Mouse (Mus musculus): ENCODE results near the gene Lrrc7. TPM values are rescaled to one million over a fixed set of nuclear protein-coding genes. Genes with fewer than 3 reads are reported as not detected.

Lrrc7 gene
- total and polyA plus RNA-seq, 2 experiments from 2014 or later: 7.3 to 29.8 TPM

DNA sequence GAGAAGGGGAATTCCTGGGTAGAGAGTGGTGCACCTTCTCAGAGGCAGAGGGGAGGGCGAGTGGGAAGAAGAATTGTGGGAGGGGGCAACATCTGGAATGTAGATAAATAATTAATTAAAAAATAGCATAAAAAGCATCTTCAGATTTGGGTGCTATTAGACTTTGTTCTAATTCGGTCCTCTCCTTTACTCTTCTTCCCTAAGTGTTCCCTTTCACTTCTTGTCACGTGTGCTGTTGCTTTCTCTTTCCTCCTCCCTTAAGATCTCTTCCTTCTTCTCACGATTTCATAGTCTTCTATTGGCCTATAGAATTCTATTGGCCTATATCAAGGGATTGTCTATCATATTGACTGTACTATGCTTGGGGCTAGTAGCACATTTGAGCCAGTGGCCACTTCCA, 398.9 kb downstream of the Lrrc7 start:
- ATAC-seq (ENCODE audit: low FRiP score): no peak
- WGBS: 77% methylated on average over 4 of the region's 4 CpGs
- peaks cover 17% of the 10 kb centered on the region for H3K36me3 ChIP-seq (ENCODE audit: insufficient read depth, low read length)

DNA sequence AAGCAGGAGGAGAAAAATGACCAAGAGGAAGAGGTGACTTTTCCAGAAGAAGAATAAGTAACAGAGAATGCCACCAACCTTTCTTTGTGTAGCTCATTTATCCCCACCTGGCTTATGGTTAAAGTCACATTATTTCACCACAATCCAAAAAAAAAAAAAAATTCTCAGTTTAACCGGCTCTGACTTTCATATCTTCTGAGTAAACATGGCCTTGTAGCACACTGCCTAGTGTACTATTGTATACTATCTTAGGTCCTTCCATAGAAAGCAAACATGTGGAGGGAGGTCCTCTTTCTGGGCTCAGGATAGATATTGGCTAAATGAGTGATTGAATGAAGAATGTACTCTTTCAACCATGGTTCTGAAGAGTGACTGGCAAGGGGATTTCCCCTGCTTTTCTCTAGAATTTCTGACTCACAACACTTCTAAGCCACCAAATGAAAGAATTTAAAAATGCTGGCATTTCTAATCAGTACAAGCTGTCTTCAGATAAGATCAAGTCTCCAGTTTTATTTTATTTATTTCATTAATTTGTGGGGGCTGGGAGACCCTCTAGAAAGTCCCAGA, 400.0 kb downstream of the Lrrc7 start:
- no peak overlapping the region for H3K9ac ChIP-seq (replicated peaks; ENCODE audit: low read length, poor library complexity, severe bottlenecking)
- WGBS: 93% methylated on average over 1 of the region's 1 CpGs

More for the DNA sequence above, 398.9 kb downstream of the Lrrc7 start:
- Histone ChIP-seq H3K4me1 (ENCODE audit: insufficient read depth, low read length) (no peaks in the 10 kb centered on the region), H3K27me3 (ENCODE audit: insufficient read depth, low read length) (no peaks in the 10 kb centered on the region), H3K27ac (ENCODE audit: low read depth, low read length) (no peak overlapping the region), H3K4me2 (ENCODE audit: low read depth, low read length, poor library complexity, severe bottlenecking) (no peak overlapping the region), H3K4me3 (ENCODE audit: low read depth, low read length) (no peak overlapping the region), H3K9me3 (ENCODE audit: low read length) (no peaks in the 10 kb centered on the region), H3K9ac (replicated peaks; ENCODE audit: low read length, poor library complexity, severe bottlenecking) (no peak overlapping the region)
- TF ChIP-seq CTCF (IDR thresholded peaks at IDR 0.05): no peak
- no peak for DNase-seq (ENCODE audit: low spot score)

DNA sequence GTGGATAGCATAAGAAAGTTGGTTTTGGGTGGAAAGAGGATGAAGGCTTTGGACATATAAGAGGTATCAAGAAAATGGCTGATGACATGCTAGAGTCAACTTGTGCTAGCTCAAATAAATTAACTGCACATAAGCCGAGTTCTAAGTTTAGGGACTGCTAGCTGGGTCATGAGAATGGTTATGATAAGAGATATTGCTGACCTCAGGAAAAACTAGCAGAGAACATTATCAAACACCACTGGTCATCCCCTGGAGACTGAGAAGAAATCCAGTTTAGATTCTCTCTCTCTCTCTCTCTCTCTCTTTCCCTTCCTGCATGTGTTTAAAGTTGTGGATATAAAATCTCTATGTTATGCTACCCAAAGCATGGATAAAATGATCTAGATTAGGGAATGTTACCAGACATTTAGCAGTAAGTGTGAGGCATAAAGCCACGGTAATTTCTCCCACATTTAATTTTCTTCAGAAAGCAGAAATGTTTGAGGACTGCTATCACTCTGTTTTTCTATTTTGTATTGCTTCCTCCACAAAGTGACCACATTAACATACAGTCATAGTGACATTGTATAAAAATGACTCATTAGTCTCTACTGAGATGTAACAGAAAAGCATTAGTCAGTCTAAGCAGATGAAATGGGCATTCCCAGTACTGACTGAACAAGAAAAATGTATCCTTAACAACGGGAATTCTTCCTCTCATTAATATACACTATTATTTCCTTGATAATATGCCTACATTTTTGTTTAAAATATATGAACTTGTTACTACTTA, 406.3 kb downstream of the Lrrc7 start:
- no peak for ATAC-seq (ENCODE audit: low FRiP score)

More for the DNA sequence above, 400.0 kb downstream of the Lrrc7 start:
- Histone ChIP-seq H3K4me1 (ENCODE audit: insufficient read depth, low read length) (no peaks in the 10 kb centered on the region), H3K9me3 (ENCODE audit: low read length) (no peaks in the 10 kb centered on the region), H3K4me3 (ENCODE audit: low read depth, low read length) (no peak overlapping the region), H3K27me3 (ENCODE audit: insufficient read depth, low read length) (no peaks in the 10 kb centered on the region), H3K36me3 (ENCODE audit: insufficient read depth, low read length) (peaks cover 17% of the 10 kb centered on the region), H3K27ac (ENCODE audit: low read depth, low read length) (no peak overlapping the region), H3K4me2 (ENCODE audit: low read depth, low read length, poor library complexity, severe bottlenecking) (no peak overlapping the region)
- no peak for DNase-seq (ENCODE audit: low spot score)
- TF ChIP-seq CTCF (IDR thresholded peaks at IDR 0.05): no peak
- ATAC-seq (ENCODE audit: low FRiP score): no peak

DNA sequence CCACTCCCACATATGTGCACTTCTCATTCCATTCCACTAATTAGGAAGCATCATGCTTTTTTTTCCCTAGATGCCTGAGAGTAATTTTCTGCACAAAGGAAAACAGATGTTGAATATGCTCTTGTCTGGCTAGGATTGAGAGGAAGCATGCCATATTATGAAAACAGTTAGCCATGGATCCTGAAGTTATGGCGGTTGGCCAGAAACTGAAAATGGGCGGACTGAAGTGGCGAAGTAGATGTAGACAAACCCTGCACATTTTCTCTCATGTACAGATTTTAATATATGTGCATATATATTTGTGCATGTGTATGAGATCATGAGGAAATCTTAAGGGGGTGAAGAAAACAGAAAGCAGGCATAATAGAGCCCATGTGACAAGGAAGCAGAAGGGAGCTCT, 407.9 kb downstream of the Lrrc7 start:
- Histone ChIP-seq H3K9ac (replicated peaks; ENCODE audit: low read length, poor library complexity, severe bottlenecking) (no peak overlapping the region), H3K36me3 (ENCODE audit: insufficient read depth, low read length) (0 out of 2 replicates have a peak, but pooled peaks cover 4% of the 10 kb centered on the region), H3K9me3 (ENCODE audit: low read length) (no peaks in the 10 kb centered on the region), H3K4me3 (ENCODE audit: low read depth, low read length) (no peak overlapping the region), H3K4me2 (ENCODE audit: low read depth, low read length, poor library complexity, severe bottlenecking) (no peak overlapping the region), H3K4me1 (ENCODE audit: insufficient read depth, low read length) (no peaks in the 10 kb centered on the region), H3K27ac (ENCODE audit: low read depth, low read length) (no peak overlapping the region), H3K27me3 (ENCODE audit: insufficient read depth, low read length) (no peaks in the 10 kb centered on the region)
- WGBS: 91% methylated on average over 3 of the region's 3 CpGs
- no peak for ATAC-seq (ENCODE audit: low FRiP score)
- DNase-seq (ENCODE audit: low spot score): no peak
- no peak for TF ChIP-seq CTCF (IDR thresholded peaks at IDR 0.05)

More for the DNA sequence above, 406.3 kb downstream of the Lrrc7 start:
- H3K9me3 ChIP-seq (ENCODE audit: low read length): no peaks in the 10 kb centered on the region
- no peaks in the 10 kb centered on the region for H3K27me3 ChIP-seq (ENCODE audit: insufficient read depth, low read length)
- TF ChIP-seq CTCF (IDR thresholded peaks at IDR 0.05): no peak
- 86% methylated on average over 3 of the region's 3 CpGs for WGBS
- H3K9ac ChIP-seq (replicated peaks; ENCODE audit: low read length, poor library complexity, severe bottlenecking): no peak overlapping the region
- H3K4me2 ChIP-seq (ENCODE audit: low read depth, low read length, poor library complexity, severe bottlenecking): no peak overlapping the region
- H3K4me1 ChIP-seq (ENCODE audit: insufficient read depth, low read length): no peaks in the 10 kb centered on the region
- H3K4me3 ChIP-seq (ENCODE audit: low read depth, low read length): no peak overlapping the region
- H3K27ac ChIP-seq (ENCODE audit: low read depth, low read length): no peak overlapping the region
- DNase-seq (ENCODE audit: low spot score): no peak
- peaks cover 11% of the 10 kb centered on the region for H3K36me3 ChIP-seq (ENCODE audit: insufficient read depth, low read length)

DNA sequence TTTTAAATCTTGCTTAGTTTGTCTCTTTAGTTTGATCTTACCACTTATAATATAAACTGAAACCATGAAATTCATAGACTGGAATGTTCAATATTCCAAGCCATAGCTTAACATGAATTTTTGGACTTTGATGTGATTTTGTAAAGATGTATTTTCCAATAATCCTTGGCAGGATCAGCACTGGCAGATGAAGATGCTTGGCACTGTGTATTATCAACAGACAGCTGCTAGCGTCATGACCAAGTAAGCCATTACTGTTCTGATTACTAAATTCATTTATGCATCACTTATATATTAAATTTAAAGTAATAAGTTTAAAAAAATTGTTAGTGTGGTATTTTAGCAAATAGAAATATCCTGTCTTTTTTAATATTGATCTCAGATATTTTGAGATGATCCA, 413.0 kb downstream of the Lrrc7 start:
- no peak overlapping the region for H3K4me2 ChIP-seq (ENCODE audit: low read depth, low read length, poor library complexity, severe bottlenecking)
- H3K4me3 ChIP-seq (ENCODE audit: low read depth, low read length): no peak overlapping the region
- H3K9me3 ChIP-seq (ENCODE audit: low read length): no peaks in the 10 kb centered on the region
- no peak overlapping the region for H3K9ac ChIP-seq (replicated peaks; ENCODE audit: low read length, poor library complexity, severe bottlenecking)
- no peaks in the 10 kb centered on the region for H3K4me1 ChIP-seq (ENCODE audit: insufficient read depth, low read length)
- WGBS: 87% methylated on average over 1 of the region's 1 CpGs
- no peak for ATAC-seq (ENCODE audit: low FRiP score)
- H3K27me3 ChIP-seq (ENCODE audit: insufficient read depth, low read length): no peaks in the 10 kb centered on the region
- no peak for DNase-seq (ENCODE audit: low spot score)
- H3K36me3 ChIP-seq (ENCODE audit: insufficient read depth, low read length): no peaks in the 10 kb centered on the region
- H3K27ac ChIP-seq (ENCODE audit: low read depth, low read length): no peak overlapping the region
- TF ChIP-seq CTCF (IDR thresholded peaks at IDR 0.05): no peak

DNA sequence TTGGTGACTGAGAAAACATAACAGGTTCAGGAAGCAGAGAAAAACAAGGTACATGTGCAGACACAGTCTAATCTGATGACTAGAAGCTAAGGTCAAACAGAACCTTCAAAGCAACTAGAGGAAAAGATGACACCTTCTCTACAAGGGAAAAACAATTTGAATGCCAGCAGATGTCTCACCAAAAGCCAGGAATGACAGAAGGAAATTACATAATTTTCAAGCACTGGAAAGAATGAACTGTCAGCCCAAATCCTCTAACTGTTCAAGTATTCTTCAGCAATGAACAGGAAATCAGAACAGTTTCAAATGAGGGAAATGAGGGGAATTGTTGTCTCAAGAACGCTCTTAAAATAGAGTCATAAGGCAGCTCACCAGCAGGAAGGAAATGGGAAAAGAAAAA, 421.4 kb downstream of the Lrrc7 start:
- TF ChIP-seq CTCF (IDR thresholded peaks at IDR 0.05): no peak
- H3K9ac ChIP-seq (replicated peaks; ENCODE audit: low read length, poor library complexity, severe bottlenecking): no peak overlapping the region

More for the DNA sequence above, 421.4 kb downstream of the Lrrc7 start:
- Histone ChIP-seq H3K4me3 (ENCODE audit: low read depth, low read length) (no peak overlapping the region), H3K27me3 (ENCODE audit: insufficient read depth, low read length) (no peaks in the 10 kb centered on the region), H3K27ac (ENCODE audit: low read depth, low read length) (no peak overlapping the region), H3K4me2 (ENCODE audit: low read depth, low read length, poor library complexity, severe bottlenecking) (no peak overlapping the region), H3K36me3 (ENCODE audit: insufficient read depth, low read length) (no peaks in the 10 kb centered on the region; the same call in 1 of the 2 replicates), H3K4me1 (ENCODE audit: insufficient read depth, low read length) (no peaks in the 10 kb centered on the region), H3K9me3 (ENCODE audit: low read length) (no peaks in the 10 kb centered on the region)
- DNase-seq (ENCODE audit: low spot score): no peak
- no peak for ATAC-seq (ENCODE audit: low FRiP score)
- 63% methylated on average over 1 of the region's 1 CpGs for WGBS

Data from midbrain, postnatal 0 days (tissue).